Mouse (Mus musculus) macrophage (primary cell): ENCODE results near the gene A730015C16Rik. TPM values are rescaled to one million over a fixed set of nuclear protein-coding genes. Genes with fewer than 3 reads are reported as not detected.

Experiments
- H3K27ac ChIP-seq: fragments of 350-480 bp; formaldehyde crosslinking; 2 replicates; pipeline ENCODE4 v1.9.0; 2021
- H3K36me3 ChIP-seq: fragments of 350-480 bp; formaldehyde crosslinking; 2 replicates; pipeline ENCODE4 v1.9.0; 2021; ENCODE audit errors: inconsistent target
- H3K4me3 ChIP-seq: fragments of 350-480 bp; formaldehyde crosslinking; 2 replicates; pipeline ENCODE4 v1.9.0; 2021; ENCODE audit errors: inconsistent target
- H3K79me2 ChIP-seq: fragments of 350-480 bp; formaldehyde crosslinking; 2 replicates; pipeline ENCODE4 v1.9.0; 2021; ENCODE audit errors: inconsistent target
- WGBS: methylation state at CpG from one replicate; pipeline ENCODE4 v1.1.7; 2026; ENCODE audit warnings: inconsistent platforms; ENCODE audit not compliant: missing documents; 5-methylcytosine and 5-hydroxymethylcytosine counted together
- polyA plus RNA-seq: library from polyadenylated mRNA; stranded (reverse); fragments of 250-400 nt; gene quantifications from 3 replicates; pipeline ENCODE4 v1.2.4, GENCODE M21; 2018; ENCODE audit warnings: inconsistent platforms

Gene A730015C16Rik
- polyA plus RNA-seq, 1 experiment from 2014 or later, result not detected

- H3K36me3 ChIP-seq, result no peaks in the 10 kb centered on the region
- 92% methylated on average over 4 of the region's 4 CpGs for WGBS
- peaks cover 86% of the 10 kb centered on the region for H3K79me2 ChIP-seq
- H3K27ac ChIP-seq, result no peak overlapping the region
- no peak overlapping the region for H3K4me3 ChIP-seq
These were observed 10.4 kb downstream of the A730015C16Rik start for GRCm38 (mm10) chr4:108838031-108838430.

- no peaks in the 10 kb centered on the region for H3K36me3 ChIP-seq
- H3K79me2 ChIP-seq, result peaks cover 86% of the 10 kb centered on the region
- peak overlapping the region; percentile 83 for H3K27ac ChIP-seq
- WGBS, result 74% methylated on average over 3 of the region's 3 CpGs
- H3K4me3 ChIP-seq, result peak overlapping the region; percentile 82
These were observed 12.9 kb downstream of the A730015C16Rik start for GRCm38 (mm10) chr4:108835496-108835895.

GRCm38 (mm10) chr4:108834971-108835311 lies 13.5 kb downstream of the A730015C16Rik start:
- Histone ChIP-seq H3K4me3 (peak overlapping the region; percentile 82), H3K36me3 (no peaks in the 10 kb centered on the region), H3K79me2 (peaks cover 81% of the 10 kb centered on the region), H3K27ac (peak overlapping the region; percentile 83)
- WGBS, result 1% methylated on average over 15 of the region's 15 CpGs

- no peaks in the 10 kb centered on the region for H3K36me3 ChIP-seq
- peaks cover 75% of the 10 kb centered on the region for H3K79me2 ChIP-seq
- WGBS, result under 1% methylated on average over 34 of the region's 34 CpGs
These were observed 14.1 kb downstream of the A730015C16Rik start, which contains the start of gene Txndc12 for GRCm38 (mm10) chr4:108834115-108834970. Gene Txndc12, plus strand, starts transcription at chr4:108834601.

GRCm38 (mm10) chr4:108833828-108834114 lies 14.6 kb downstream of the A730015C16Rik start:
- Histone ChIP-seq H3K4me3 (peak overlapping the region; percentile 82), H3K36me3 (no peaks in the 10 kb centered on the region), H3K27ac (peak overlapping the region; percentile 83), H3K79me2 (peaks cover 69% of the 10 kb centered on the region)
- 1% methylated on average over 6 of the region's 6 CpGs for WGBS

More at GRCm38 (mm10) chr4:108834115-108834970, 14.1 kb downstream of the A730015C16Rik start, which contains the start of gene Txndc12:
- peak within 1 kb of the TSS; percentile 82 for H3K4me3 ChIP-seq
- peak within 1 kb of the TSS; percentile 83 for H3K27ac ChIP-seq

GRCm38 (mm10) chr4:108832916-108833827 lies 15.2 kb downstream of the A730015C16Rik start, which contains the start of gene Btf3l4:
Gene Btf3l4, minus strand, starts transcription at chr4:108833614.
- H3K27ac ChIP-seq, result peak within 1 kb of the TSS; percentile 83
- no peaks in the 10 kb centered on the region for H3K36me3 ChIP-seq
- peaks cover 63% of the 10 kb centered on the region for H3K79me2 ChIP-seq
- under 1% methylated on average over 69 of the region's 73 CpGs for WGBS
- H3K4me3 ChIP-seq, result peak within 1 kb of the TSS; percentile 82

- peaks cover 38% of the 10 kb centered on the region for H3K79me2 ChIP-seq
- H3K27ac ChIP-seq, result no peak overlapping the region
- H3K36me3 ChIP-seq, result peaks cover 2% of the 10 kb centered on the region; the same call in 1 of the 2 replicates
- 100% methylated on average over 1 of the region's 1 CpGs for WGBS
- no peak overlapping the region for H3K4me3 ChIP-seq
These were observed 17.7 kb downstream of the A730015C16Rik start for GRCm38 (mm10) chr4:108830698-108831097.

GRCm38 (mm10) chr4:108826643-108827042 lies 21.8 kb downstream of the A730015C16Rik start:
- Histone ChIP-seq H3K4me3 (no peak overlapping the region), H3K36me3 (peaks cover 32% of the 10 kb centered on the region), H3K79me2 (peaks cover 11% of the 10 kb centered on the region), H3K27ac (no peak overlapping the region)
- 88% methylated on average over 2 of the region's 2 CpGs for WGBS

GRCm38 (mm10) chr4:108826096-108826495 lies 22.3 kb downstream of the A730015C16Rik start:
- 100% methylated on average over 1 of the region's 1 CpGs for WGBS
- peaks cover 6% of the 10 kb centered on the region for H3K79me2 ChIP-seq
- H3K4me3 ChIP-seq, result no peak overlapping the region
- no peak overlapping the region for H3K27ac ChIP-seq
- peaks cover 32% of the 10 kb centered on the region for H3K36me3 ChIP-seq

GRCm38 (mm10) chr4:108825677-108826076 lies 22.7 kb downstream of the A730015C16Rik start:
- H3K4me3 ChIP-seq, result no peak overlapping the region
- H3K27ac ChIP-seq, result no peak overlapping the region
- H3K79me2 ChIP-seq, result peaks cover 2% of the 10 kb centered on the region; the same call in 1 of the 2 replicates
- WGBS, result 97% methylated on average over 3 of the region's 3 CpGs
- peaks cover 32% of the 10 kb centered on the region for H3K36me3 ChIP-seq

- H3K4me3 ChIP-seq, result no peak overlapping the region
- no peaks in the 10 kb centered on the region for H3K36me3 ChIP-seq
- WGBS, result 91% methylated on average over 6 of the region's 6 CpGs
- H3K79me2 ChIP-seq, result no peaks in the 10 kb centered on the region
- H3K27ac ChIP-seq, result no peak overlapping the region
These were observed 36.9 kb downstream of the A730015C16Rik start for GRCm38 (mm10) chr4:108811550-108811949.

- Histone ChIP-seq H3K4me3 (no peak overlapping the region), H3K79me2 (no peaks in the 10 kb centered on the region), H3K27ac (no peak overlapping the region), H3K36me3 (no peaks in the 10 kb centered on the region)
- 60% methylated on average over 4 of the region's 4 CpGs for WGBS
These were observed 37.3 kb downstream of the A730015C16Rik start for GRCm38 (mm10) chr4:108811142-108811541.

GRCm38 (mm10) chr4:108803535-108803934 lies 44.9 kb downstream of the A730015C16Rik start:
- Histone ChIP-seq H3K79me2 (no peaks in the 10 kb centered on the region), H3K4me3 (no peak overlapping the region), H3K27ac (no peak overlapping the region), H3K36me3 (no peaks in the 10 kb centered on the region)
- 100% methylated on average over 2 of the region's 2 CpGs for WGBS

GRCm38 (mm10) chr4:108798083-108798830 lies 50.2 kb downstream of the A730015C16Rik start:
- H3K79me2 ChIP-seq, result no peaks in the 10 kb centered on the region
- H3K27ac ChIP-seq, result no peak overlapping the region
- no peaks in the 10 kb centered on the region for H3K36me3 ChIP-seq
- no peak overlapping the region for H3K4me3 ChIP-seq
- 58% methylated on average over 2 of the region's 2 CpGs for WGBS
